ENCODE assay signal across 8 mouse cellular contexts in the genomic region with DNA sequence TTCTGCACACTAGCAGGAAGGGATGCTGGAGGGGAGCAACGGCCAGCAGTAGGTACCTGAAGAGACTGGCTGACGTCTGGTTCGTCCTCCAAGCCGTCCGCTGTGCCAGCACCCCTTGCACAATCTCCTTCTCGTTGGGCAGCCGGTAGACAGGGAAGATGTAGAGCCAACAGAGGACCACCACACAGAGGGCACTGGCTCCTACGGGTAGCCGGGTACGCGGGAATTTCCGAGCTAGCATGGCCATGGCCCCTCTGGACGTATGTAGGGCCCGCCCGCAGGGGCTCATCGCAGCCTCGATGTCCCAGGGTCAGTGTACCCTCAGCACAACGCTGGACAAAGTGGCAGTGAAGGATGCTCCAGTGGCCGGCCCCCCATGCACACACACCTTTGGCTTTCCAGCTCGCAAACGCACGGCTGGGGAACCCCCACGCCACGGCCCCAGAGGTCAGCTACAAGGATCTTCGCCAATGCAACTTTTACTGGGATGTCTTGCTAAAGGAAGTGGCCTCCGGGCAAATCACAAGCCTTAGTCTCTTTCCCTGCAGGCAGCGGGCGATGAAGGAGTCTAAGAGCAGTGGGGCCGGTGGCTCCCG. TPM values are rescaled to one million over a fixed set of nuclear protein-coding genes. Genes with fewer than 3 reads are reported as not detected.
DNase-seq lines count a peak whose midpoint lies in the region.

No protein-coding gene starts in this region.

- peak; percentile 48 to 63 for DNase-seq in cerebellum, adult 18-20 months
- DNase-seq in cerebellum, adult 11-12 months, result no peak
- peak; percentile 33 to 48 for DNase-seq in right cerebral cortex, postnatal 10 days (ENCODE audit: low spot score in 2 of 2)
- no peak for DNase-seq in right cerebral cortex, adult 18-20 months
- DNase-seq in kidney, postnatal 25 days, result peak; percentile 12 to 48
- DNase-seq in right cerebral cortex, postnatal 25 days, result peak; percentile 38
- DNase-seq in gastrocnemius, adult 18-20 months (ENCODE audit: low spot score), result no peak
- no peak for DNase-seq in embryo, embryonic 10 days (ENCODE audit: low spot score)

RNA-seq across cellular contexts. Expression of a gene that starts 0.7 kb away (rescaled TPM):
- total RNA-seq in gastrocnemius, adult 18-20 months (2021), result under 1 TPM; 0.19 to 0.30 TPM

Comparison
In these comparisons a context has a peak if more than half of its experiments do, and no peak if none do; other contexts are left out.
1. DNase-seq: peak in cerebellum, adult 18-20 months (2 of 2), right cerebral cortex, postnatal 10 days (2 of 2), kidney, postnatal 25 days (2 of 2) and right cerebral cortex, postnatal 25 days (single experiment); none in cerebellum, adult 11-12 months (single experiment), right cerebral cortex, adult 18-20 months (single experiment), gastrocnemius, adult 18-20 months (single experiment) and embryo, embryonic 10 days (single experiment).